In the genomic region with DNA sequence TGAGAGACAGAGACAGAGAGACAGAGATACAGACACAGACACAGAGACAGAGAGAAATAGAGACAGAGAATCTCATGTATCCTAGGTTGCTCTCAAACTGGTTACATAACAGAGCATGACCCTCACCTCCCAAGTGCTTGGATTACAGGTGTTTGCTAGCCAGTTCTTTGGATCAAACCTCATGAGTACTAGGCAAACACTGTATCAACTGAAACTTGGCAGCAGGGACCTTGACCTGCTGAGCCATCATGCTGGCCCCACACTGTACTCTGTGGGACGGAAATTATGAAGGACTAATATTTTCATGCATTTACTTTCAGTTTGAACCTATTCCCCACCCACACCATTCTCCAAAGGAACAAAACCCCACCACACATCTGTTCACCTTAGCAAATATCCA, we compare ENCODE assay signal across 1 mouse cellular context.
TF ChIP-seq lines count a peak whose summit lies in the region.

No protein-coding gene starts in this region.

TF ChIP-seq in CH12.LX, 34 proteins besides CTCF, POLR2A, EP300 and RAD21:
- TF ChIP-seq ZC3H11A (IDR thresholded peaks at IDR 0.05; ENCODE audit: low read depth, low read length) = no peak
- no peak for TF ChIP-seq CHD1 (IDR thresholded peaks at IDR 0.05; ENCODE audit: low read depth, low read length)
- TF ChIP-seq POLR2AphosphoS2 (IDR thresholded peaks at IDR 0.05; ENCODE audit: low read depth, low read length) = no peak
